ENCODE assay signal across 16 mouse cellular contexts in the genomic region with DNA sequence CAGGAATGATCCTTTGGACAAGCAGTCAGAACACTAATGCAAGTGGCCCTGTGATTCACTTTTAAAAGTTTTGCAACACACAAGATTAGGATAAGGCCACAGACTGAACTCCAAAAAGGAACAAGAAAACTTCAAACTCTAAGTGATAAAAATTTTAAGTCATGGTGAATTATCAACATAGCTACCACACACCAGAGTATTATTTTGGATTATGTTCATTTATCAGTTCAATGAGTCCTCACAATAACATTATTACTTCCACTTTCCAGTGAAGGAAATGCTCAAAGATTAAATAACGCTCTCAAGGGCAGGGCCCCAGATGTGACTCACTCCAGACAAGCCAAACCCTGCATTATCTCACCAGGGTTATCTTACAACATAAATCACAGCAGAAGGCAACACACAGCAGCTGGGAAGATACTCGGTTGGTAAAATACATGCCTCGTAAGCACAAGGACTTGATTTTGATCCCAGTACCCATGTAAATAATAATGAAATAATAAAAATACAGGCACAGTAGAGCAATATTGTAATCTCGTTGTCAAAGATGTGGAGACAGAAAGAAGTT.
DNase-seq lines count a peak whose midpoint lies in the region; TF ChIP-seq lines count a peak whose summit lies in the region.
"Had no signal": no experiment of that assay in that cellular context is flagged by ENCODE, and none has a peak within 500 bp of the region (broad histone marks: within the 10 kb centered on the region; RNA-seq: fewer than 3 reads in every experiment).

No protein-coding gene starts in this region.

- no peak for TF ChIP-seq POLR2A in MEL (IDR thresholded peaks at IDR 0.05; ENCODE audit: control insufficient read depth in 1 of 2, insufficient read depth in 1 of 2, low read depth in 1 of 2, low read length in 2 of 2, poor library complexity in 1 of 2)
- no peak for TF ChIP-seq POLR2A in embryonic fibroblast, embryonic 13.5 days (IDR thresholded peaks at IDR 0.05; ENCODE audit: low read depth, low read length)

- H3K9ac ChIP-seq in MEL (ENCODE audit: control insufficient read depth, low read depth, low read length, poor library complexity, severe bottlenecking) = no peak overlapping the region
- H3K9ac ChIP-seq: midbrain, embryonic 12.5 days had no signal

- H3K4me1 ChIP-seq in heart, embryonic 10.5 days = peaks cover 5% of the 10 kb centered on the region; the same call in 1 of the 2 replicates
- H3K4me1 ChIP-seq in MEL (ENCODE audit: control insufficient read depth in 1 of 2, insufficient read depth in 2 of 2, low read length in 2 of 2) = no peaks in the 10 kb centered on the region
- peaks cover 13% of the 10 kb centered on the region for H3K4me1 ChIP-seq in embryonic fibroblast, embryonic 13.5 days (ENCODE audit: control insufficient read depth, insufficient read depth, low read length)
- peaks cover 8% of the 10 kb centered on the region for H3K4me1 ChIP-seq in embryonic facial prominence, embryonic 10.5 days
- H3K4me1 ChIP-seq: hindbrain, embryonic 10.5 days; midbrain, embryonic 12.5 days had no signal

- 0 out of 4 replicates have a peak, but pooled peaks of 1 of the 2 experiments have one; percentile 15 for TF ChIP-seq EP300 in MEL (IDR thresholded peaks at IDR 0.05; ENCODE audit: low read depth in 1 of 2, low read length in 2 of 2)

- H3K27ac ChIP-seq in heart, embryonic 10.5 days = no peak overlapping the region
- H3K27ac ChIP-seq in MEL (ENCODE audit: control insufficient read depth, low read depth, low read length) = no peak overlapping the region
- H3K27ac ChIP-seq in embryonic fibroblast, embryonic 13.5 days (ENCODE audit: insufficient read depth, low read length) = peak overlapping the region; percentile 97
- no peak overlapping the region for H3K27ac ChIP-seq in embryonic facial prominence, embryonic 10.5 days (replicated peaks)
- H3K27ac ChIP-seq: hindbrain, embryonic 10.5 days; kidney, postnatal 0 days; macrophage; midbrain, embryonic 12.5 days had no signal

- H3K27me3 ChIP-seq in heart, embryonic 10.5 days (ENCODE audit: insufficient read depth, poor library complexity, severe bottlenecking) = no peaks in the 10 kb centered on the region
- no peaks in the 10 kb centered on the region; a peak in 1 of 4 replicates for H3K27me3 ChIP-seq in MEL (ENCODE audit: control insufficient read depth in 1 of 2, insufficient read depth in 2 of 2, low read length in 2 of 2)
- H3K27me3 ChIP-seq in embryonic facial prominence, embryonic 10.5 days (replicated peaks; ENCODE audit: low read depth, poor library complexity, severe bottlenecking) = no peaks in the 10 kb centered on the region
- H3K27me3 ChIP-seq: midbrain, embryonic 12.5 days had no signal

- no peak for TF ChIP-seq CTCF in MEL (IDR thresholded peaks at IDR 0.05 in 2 of 3, conservative IDR thresholded peaks at IDR 0.05 in 1 of 3; ENCODE audit: control insufficient read depth in 1 of 3, insufficient read depth in 1 of 3, low read depth in 2 of 3, low read length in 3 of 3, poor library complexity in 1 of 3, severe bottlenecking in 1 of 3)
- no peak for TF ChIP-seq CTCF in embryonic fibroblast, embryonic 13.5 days (IDR thresholded peaks at IDR 0.05; ENCODE audit: borderline replicate concordance, insufficient read depth, low read length)

- H3K9me3 ChIP-seq in heart, embryonic 10.5 days = no peaks in the 10 kb centered on the region
- no peaks in the 10 kb centered on the region for H3K9me3 ChIP-seq in MEL (replicated peaks; ENCODE audit: insufficient read depth, low read length)
- no peaks in the 10 kb centered on the region for H3K9me3 ChIP-seq in embryonic facial prominence, embryonic 10.5 days
- H3K9me3 ChIP-seq: hindbrain, embryonic 10.5 days; midbrain, embryonic 12.5 days had no signal

- intact Hi-C loops in heart, postnatal 10 days (cut with DNase I) = no loop called here

- no peak overlapping the region for H3K4me3 ChIP-seq in heart, embryonic 10.5 days
- no peak overlapping the region for H3K4me3 ChIP-seq in MEL (ENCODE audit: control insufficient read depth in 1 of 2, insufficient read depth in 1 of 2, low read depth in 2 of 2, low read length in 2 of 2)
- H3K4me3 ChIP-seq in embryonic fibroblast, embryonic 13.5 days (ENCODE audit: insufficient read depth, low read length) = no peak overlapping the region
- no peak overlapping the region for H3K4me3 ChIP-seq in embryonic facial prominence, embryonic 10.5 days
- H3K4me3 ChIP-seq: hindbrain, embryonic 10.5 days; midbrain, embryonic 12.5 days had no signal

- DNase-seq in heart, postnatal 10 days = peak; percentile 18 to 19
- no peak for DNase-seq in heart, embryonic 10.5 days (ENCODE audit: low spot score)
- DNase-seq in 416B (ENCODE audit: low read depth) = peak; percentile 62
- peak; percentile 28 for DNase-seq in MEL (ENCODE audit: low read depth, low spot score)
- no peak for DNase-seq in right cerebral cortex, postnatal 14 days
- DNase-seq in neural tube, embryonic 10.5 days (ENCODE audit: extremely low spot score, low spot score) = no peak
- DNase-seq in embryonic facial prominence, embryonic 10.5 days (ENCODE audit: low spot score) = no peak
- DNase-seq: cerebellum, adult 11 months; cerebellum, postnatal 36 days; spleen, adult 18-20 months; thymus, postnatal 14 days had no signal

- no peaks in the 10 kb centered on the region for H3K79me2 ChIP-seq in MEL (ENCODE audit: control insufficient read depth, insufficient read depth, low read length, poor library complexity)

- no peak for TF ChIP-seq RAD21 in MEL (IDR thresholded peaks at IDR 0.05; ENCODE audit: low read depth, low read length)

- no peaks in the 10 kb centered on the region for H3K36me3 ChIP-seq in heart, embryonic 10.5 days
- H3K36me3 ChIP-seq in MEL (ENCODE audit: control insufficient read depth in 1 of 2, insufficient read depth in 2 of 2, low read length in 2 of 2) = no peaks in the 10 kb centered on the region
- no peaks in the 10 kb centered on the region for H3K36me3 ChIP-seq in embryonic facial prominence, embryonic 10.5 days (replicated peaks)
- H3K36me3 ChIP-seq: hindbrain, embryonic 10.5 days; midbrain, embryonic 12.5 days had no signal

- 32% methylated on average over 4 of the region's 4 CpGs for WGBS in heart, embryonic 10.5 days
- 72% methylated on average over 4 of the region's 4 CpGs for WGBS in embryonic facial prominence, embryonic 10.5 days

TF ChIP-seq in MEL, 35 proteins besides CTCF, POLR2A, EP300 and RAD21:
- TF ChIP-seq ETS1 (IDR thresholded peaks at IDR 0.05; ENCODE audit: low read depth, low read length) (peak; percentile 46; the same call in 1 of the 2 replicates), RCOR1 (IDR thresholded peaks at IDR 0.05; ENCODE audit: low read depth, low read length) (peak; percentile 76), ELF1 (IDR thresholded peaks at IDR 0.05; ENCODE audit: low read depth, low read length) (no peak), GATA1 (IDR thresholded peaks at IDR 0.05; ENCODE audit: low read depth, low read length) (peak; percentile 54)

Comparison
In these comparisons a context has a peak if more than half of its experiments do, and no peak if none do; other contexts are left out.
1. DNase-seq: peak in heart, postnatal 10 days (2 of 2), 416B (single experiment) and MEL (single experiment); none in heart, embryonic 10.5 days (single experiment), right cerebral cortex, postnatal 14 days (single experiment), neural tube, embryonic 10.5 days (single experiment) and embryonic facial prominence, embryonic 10.5 days (single experiment).